8 mouse cellular contexts compared by ENCODE assay signal in genomic region chr1:164457531-164458244, GRCm38 (mm10). TPM values are rescaled to one million over a fixed set of nuclear protein-coding genes. Genes with fewer than 3 reads are reported as not detected.
DNase-seq lines count a peak whose midpoint lies in the region; ATAC-seq lines count a peak whose summit lies in the region.

No protein-coding gene starts in this region.

- peak; percentile 68 for ATAC-seq in kidney, embryonic 15.5 days (replicated peaks; ENCODE audit: low FRiP score)
- ATAC-seq in forebrain, embryonic 15.5 days (replicated peaks) = peak; percentile 93
- ATAC-seq in hindbrain, embryonic 16.5 days = peak; percentile 91

- H3K4me3 ChIP-seq in kidney, embryonic 15.5 days (replicated peaks) = peak overlapping the region; percentile 74
- peak overlapping the region; percentile 78 for H3K4me3 ChIP-seq in forebrain, embryonic 15.5 days
- peak overlapping the region; percentile 86 for H3K4me3 ChIP-seq in hindbrain, embryonic 16.5 days (ENCODE audit: low read length)

- H3K27ac ChIP-seq in kidney, embryonic 15.5 days = peak overlapping the region; percentile 95
- H3K27ac ChIP-seq in forebrain, embryonic 15.5 days (replicated peaks) = peak overlapping the region; percentile 96
- peak overlapping the region; percentile 97 for H3K27ac ChIP-seq in hindbrain, embryonic 16.5 days (ENCODE audit: low read depth, low read length)

- peaks cover 36% of the 10 kb centered on the region for H3K4me1 ChIP-seq in kidney, embryonic 15.5 days
- peaks cover 50% of the 10 kb centered on the region for H3K4me1 ChIP-seq in forebrain, embryonic 15.5 days
- H3K4me1 ChIP-seq in hindbrain, embryonic 16.5 days (ENCODE audit: control insufficient read depth, insufficient read depth, low read depth, low read length) = peaks cover 27% of the 10 kb centered on the region

- DNase-seq in kidney, postnatal 14 days = no peak
- peak; percentile 84 for DNase-seq in adrenal gland, postnatal 10 days
- peak; percentile 56 to 63 for DNase-seq in lung, adult 18-20 months
- peak; percentile 44 for DNase-seq in ovary, adult 18-20 months (ENCODE audit: low spot score)
- DNase-seq in urinary bladder, postnatal 10 days (ENCODE audit: low spot score) = peak; percentile 28

- H3K9ac ChIP-seq in kidney, embryonic 15.5 days = peak overlapping the region; percentile 77
- peak overlapping the region; percentile 83 for H3K9ac ChIP-seq in forebrain, embryonic 15.5 days (replicated peaks)
- peak overlapping the region; percentile 96 for H3K9ac ChIP-seq in hindbrain, embryonic 16.5 days (ENCODE audit: low read depth, low read length)

- H3K27me3 ChIP-seq in kidney, embryonic 15.5 days = peaks cover 45% of the 10 kb centered on the region
- H3K27me3 ChIP-seq in forebrain, embryonic 15.5 days = no peaks in the 10 kb centered on the region
- H3K27me3 ChIP-seq in hindbrain, embryonic 16.5 days (replicated peaks; ENCODE audit: control insufficient read depth, insufficient read depth, low read length) = no peaks in the 10 kb centered on the region

- H3K9me3 ChIP-seq in kidney, embryonic 15.5 days (replicated peaks) = no peaks in the 10 kb centered on the region
- H3K9me3 ChIP-seq in forebrain, embryonic 15.5 days = no peaks in the 10 kb centered on the region
- no peaks in the 10 kb centered on the region for H3K9me3 ChIP-seq in hindbrain, embryonic 16.5 days (ENCODE audit: control insufficient read depth, low read length)

- peaks cover 6% of the 10 kb centered on the region for H3K36me3 ChIP-seq in kidney, embryonic 15.5 days
- H3K36me3 ChIP-seq in forebrain, embryonic 15.5 days = peaks cover 4% of the 10 kb centered on the region; the same call in 1 of the 2 replicates
- peaks cover 7% of the 10 kb centered on the region for H3K36me3 ChIP-seq in hindbrain, embryonic 16.5 days (ENCODE audit: control insufficient read depth, insufficient read depth, low read length)

- H3K4me2 ChIP-seq in kidney, embryonic 15.5 days = peak overlapping the region; percentile 86
- peak overlapping the region; percentile 87 for H3K4me2 ChIP-seq in forebrain, embryonic 15.5 days (replicated peaks)
- peak overlapping the region; percentile 73 for H3K4me2 ChIP-seq in hindbrain, embryonic 16.5 days (ENCODE audit: low read length)

- under 1% methylated on average over 70 of the region's 76 CpGs for WGBS in kidney, embryonic 15.5 days
- WGBS in forebrain, embryonic 15.5 days = under 1% methylated on average over 69 of the region's 76 CpGs
- under 1% methylated on average over 54 of the region's 76 CpGs for WGBS in hindbrain, embryonic 16.5 days

RNA-seq across cellular contexts. Expression of gene Atp1b1, which starts 0.5 kb away (rescaled TPM):
- 163 and 179 TPM in 2 replicates for polyA plus RNA-seq in kidney, embryonic 15.5 days (2015; fragmentation: Nextera tagmentation; extraction: Ambion mirVana)
- 100 to 1,000 TPM in 1 of 2 experiments, 10 to 100 TPM in 1; 88.2 to 115 TPM for total RNA-seq in adrenal gland, postnatal 10 days (2021)
- 80.3 and 102 TPM in 2 replicates for polyA plus RNA-seq in forebrain, embryonic 15.5 days (2015; fragmentation: Nextera tagmentation; extraction: Ambion mirVana)
- polyA plus RNA-seq in hindbrain, embryonic 16.5 days (2015; fragmentation: Nextera tagmentation; extraction: Ambion mirVana) = 383 and 485 TPM in 2 replicates
